ENCODE assay signal across 21 mouse cellular contexts in genomic region chr8:114977746-114978145, GRCm38 (mm10).
DNase-seq lines count a peak whose midpoint lies in the region; ATAC-seq lines count a peak whose summit lies in the region.
"Had no signal": no experiment of that assay in that cellular context is flagged by ENCODE, and none has a peak within 500 bp of the region (broad histone marks: within the 10 kb centered on the region; RNA-seq: fewer than 3 reads in every experiment).

No protein-coding gene starts in this region.

- peak overlapping the region; percentile 65 for H3K27ac ChIP-seq in heart, embryonic 15.5 days
- H3K27ac ChIP-seq: embryonic facial prominence, embryonic 12.5 days; hindbrain, embryonic 13.5 days; kidney, embryonic 15.5 days; midbrain, embryonic 15.5 days had no signal

- WGBS in heart, embryonic 15.5 days = 50% methylated on average over 11 of the region's 11 CpGs

- no peak overlapping the region for H3K4me3 ChIP-seq in heart, embryonic 15.5 days
- H3K4me3 ChIP-seq: embryonic facial prominence, embryonic 12.5 days; hindbrain, embryonic 13.5 days; kidney, embryonic 15.5 days; megakaryocyte, embryonic 14.5 days; midbrain, embryonic 15.5 days had no signal

- peaks cover 44% of the 10 kb centered on the region for H3K4me1 ChIP-seq in heart, embryonic 15.5 days (replicated peaks)
- H3K4me1 ChIP-seq: embryonic facial prominence, embryonic 12.5 days; megakaryocyte, embryonic 14.5 days; midbrain, embryonic 15.5 days had no signal

- no peak overlapping the region for H3K9ac ChIP-seq in heart, embryonic 15.5 days
- H3K9ac ChIP-seq: embryonic facial prominence, embryonic 12.5 days; hindbrain, embryonic 13.5 days; kidney, embryonic 15.5 days; lung, embryonic 14.5 days; midbrain, embryonic 15.5 days had no signal

- H3K27me3 ChIP-seq in heart, embryonic 15.5 days = no peaks in the 10 kb centered on the region
- H3K27me3 ChIP-seq: embryonic facial prominence, embryonic 12.5 days; kidney, embryonic 15.5 days; megakaryocyte, embryonic 14.5 days; midbrain, embryonic 15.5 days had no signal

- DNase-seq in gastrocnemius, adult 18-20 months (ENCODE audit: low spot score) = peak; percentile 81
- no peak for DNase-seq in gastrocnemius, postnatal 4 days (ENCODE audit: low spot score in 2 of 2)
- DNase-seq in heart, adult 8-10 months (ENCODE audit: low spot score) = no peak
- peak; percentile 29 for DNase-seq in adrenal gland, postnatal 10 days
- peak; percentile 86 for DNase-seq in induced T-regulatory cell, adult 2 months (ENCODE audit: low read depth)
- no peak for DNase-seq in neural tube, embryonic 10.5 days (ENCODE audit: extremely low spot score, low spot score)
- DNase-seq: cerebellum, adult 8-10 months; layer of hippocampus, postnatal 36 days; left cerebral cortex, postnatal 4 days; lung, embryonic 14.5 days; thymus, postnatal 4 days had no signal

- peak overlapping the region; percentile 47; the same call in 1 of the 2 replicates for H3K4me2 ChIP-seq in heart, embryonic 15.5 days
- H3K4me2 ChIP-seq: embryonic facial prominence, embryonic 12.5 days; hindbrain, embryonic 13.5 days; kidney, embryonic 15.5 days; liver, embryonic 11.5 days; lung, embryonic 14.5 days; midbrain, embryonic 15.5 days had no signal

- no peak for ATAC-seq in heart, embryonic 15.5 days (replicated peaks; ENCODE audit: insufficient number of reproducible peaks, insufficient read depth, low FRiP score, low read depth)
- ATAC-seq in cerebellum, adult (ENCODE audit: insufficient number of reproducible peaks, low FRiP score, low TSS enrichment) = no peak
- ATAC-seq: forebrain, embryonic 16.5 days; intestine, embryonic 16.5 days; midbrain, embryonic 15.5 days had no signal

- H3K36me3 ChIP-seq in heart, embryonic 15.5 days = no peaks in the 10 kb centered on the region
- H3K36me3 ChIP-seq: embryonic facial prominence, embryonic 12.5 days; hindbrain, embryonic 13.5 days; kidney, embryonic 15.5 days; midbrain, embryonic 15.5 days had no signal

- H3K9me3 ChIP-seq in heart, embryonic 15.5 days (replicated peaks) = no peaks in the 10 kb centered on the region
- H3K9me3 ChIP-seq: embryonic facial prominence, embryonic 12.5 days; hindbrain, embryonic 13.5 days; kidney, embryonic 15.5 days; midbrain, embryonic 15.5 days had no signal

Comparison
In these comparisons a context has a peak if more than half of its experiments do, and no peak if none do; other contexts are left out.
1. DNase-seq: peak in gastrocnemius, adult 18-20 months (single experiment), adrenal gland, postnatal 10 days (single experiment) and induced T-regulatory cell, adult 2 months (single experiment); none in gastrocnemius, postnatal 4 days (0 of 2), heart, adult 8-10 months (single experiment) and neural tube, embryonic 10.5 days (single experiment).